Mouse (Mus musculus): ENCODE measurements at regions not wholly inside any gene's neighbourhood (a gene's known extent, or its start where the extent isn't known, plus 50 kb on each side); places are given as distances from the start of the nearest gene placed in this dataset.

- Histone ChIP-seq H3K4me3 (no peak overlapping the region), H3K27me3 (no peaks in the 10 kb centered on the region), H3K4me2 (no peak overlapping the region), H3K9ac (no peak overlapping the region), H3K4me1 (peaks cover 4% of the 10 kb centered on the region; the same call in 1 of the 2 replicates), H3K9me3 (no peaks in the 10 kb centered on the region), H3K36me3 (no peaks in the 10 kb centered on the region), H3K27ac (no peak overlapping the region)
- 72% methylated on average over 3 of the region's 3 CpGs for WGBS
- ATAC-seq (ENCODE audit: insufficient number of reproducible peaks, low FRiP score, low TSS enrichment, low read depth) = no peak
These were observed 180.7 kb upstream of the Fbxl17 start for GRCm38 (mm10) chr17:63680479-63680878.

- Histone ChIP-seq H3K9me3 (no peaks in the 10 kb centered on the region), H3K4me3 (no peak overlapping the region), H3K27ac (no peak overlapping the region), H3K4me1 (peaks cover 4% of the 10 kb centered on the region; the same call in 1 of the 2 replicates), H3K27me3 (no peaks in the 10 kb centered on the region), H3K4me2 (no peak overlapping the region), H3K9ac (no peak overlapping the region), H3K36me3 (no peaks in the 10 kb centered on the region)
- ATAC-seq (ENCODE audit: insufficient number of reproducible peaks, low FRiP score, low TSS enrichment, low read depth) = no peak
- 64% methylated on average over 9 of the region's 9 CpGs for WGBS
These were observed 179.5 kb upstream of the Fer start for GRCm38 (mm10) chr17:63683345-63683744.

- no peak overlapping the region for H3K27ac ChIP-seq
- no peaks in the 10 kb centered on the region for H3K36me3 ChIP-seq
- H3K4me2 ChIP-seq = no peak overlapping the region
- 0 out of 2 replicates have a peak, but pooled peaks cover under 1% of the 10 kb centered on the region for H3K4me1 ChIP-seq
- 76% methylated on average over 3 of the region's 3 CpGs for WGBS
- H3K4me3 ChIP-seq = no peak overlapping the region
- no peak for ATAC-seq (ENCODE audit: insufficient number of reproducible peaks, low FRiP score, low TSS enrichment, low read depth)
- no peaks in the 10 kb centered on the region for H3K27me3 ChIP-seq
- no peak overlapping the region for H3K9ac ChIP-seq
- H3K9me3 ChIP-seq = no peaks in the 10 kb centered on the region
These were observed 178.8 kb upstream of the Fer start for GRCm38 (mm10) chr17:63684026-63684425.

- Histone ChIP-seq H3K9me3 (no peaks in the 10 kb centered on the region), H3K36me3 (no peaks in the 10 kb centered on the region), H3K4me2 (no peak overlapping the region), H3K27me3 (no peaks in the 10 kb centered on the region), H3K9ac (no peak overlapping the region), H3K27ac (no peak overlapping the region), H3K4me3 (no peak overlapping the region), H3K4me1 (no peaks in the 10 kb centered on the region)
- no peak for ATAC-seq (ENCODE audit: insufficient number of reproducible peaks, low FRiP score, low TSS enrichment, low read depth)
- WGBS = 15% methylated on average over 4 of the region's 4 CpGs
These were observed 176.9 kb upstream of the Fer start for GRCm38 (mm10) chr17:63685956-63686355.

- Histone ChIP-seq H3K4me1 (no peaks in the 10 kb centered on the region), H3K4me2 (no peak overlapping the region), H3K27me3 (no peaks in the 10 kb centered on the region), H3K27ac (no peak overlapping the region), H3K4me3 (no peak overlapping the region), H3K36me3 (no peaks in the 10 kb centered on the region), H3K9ac (no peak overlapping the region), H3K9me3 (no peaks in the 10 kb centered on the region)
- WGBS = 41% methylated on average over 4 of the region's 4 CpGs
- ATAC-seq (ENCODE audit: insufficient number of reproducible peaks, low FRiP score, low TSS enrichment, low read depth) = no peak
These were observed 176.5 kb upstream of the Fer start for GRCm38 (mm10) chr17:63686361-63686760.

GRCm38 (mm10) chr17:63689291-63689690 lies 173.6 kb upstream of the Fer start:
- no peaks in the 10 kb centered on the region for H3K27me3 ChIP-seq
- H3K4me3 ChIP-seq = no peak overlapping the region
- H3K27ac ChIP-seq = no peak overlapping the region
- H3K4me2 ChIP-seq = no peak overlapping the region
- no peaks in the 10 kb centered on the region for H3K36me3 ChIP-seq
- no peak overlapping the region for H3K9ac ChIP-seq
- no peaks in the 10 kb centered on the region for H3K4me1 ChIP-seq
- 81% methylated on average over 8 of the region's 8 CpGs for WGBS
- no peaks in the 10 kb centered on the region for H3K9me3 ChIP-seq
- no peak for ATAC-seq (ENCODE audit: insufficient number of reproducible peaks, low FRiP score, low TSS enrichment, low read depth)

- ATAC-seq (ENCODE audit: insufficient number of reproducible peaks, low FRiP score, low TSS enrichment, low read depth) = no peak
- H3K4me2 ChIP-seq = no peak overlapping the region
- H3K9ac ChIP-seq = no peak overlapping the region
- no peak overlapping the region for H3K4me3 ChIP-seq
- WGBS = 74% methylated on average over 11 of the region's 11 CpGs
- no peak overlapping the region for H3K27ac ChIP-seq
- H3K27me3 ChIP-seq = no peaks in the 10 kb centered on the region
- H3K36me3 ChIP-seq = no peaks in the 10 kb centered on the region
- H3K9me3 ChIP-seq = no peaks in the 10 kb centered on the region
- no peaks in the 10 kb centered on the region for H3K4me1 ChIP-seq
These were observed 171.8 kb upstream of the Fer start for GRCm38 (mm10) chr17:63690829-63691689.

- Histone ChIP-seq H3K36me3 (no peaks in the 10 kb centered on the region), H3K4me1 (no peaks in the 10 kb centered on the region; the same call in 1 of the 2 replicates), H3K9ac (no peak overlapping the region), H3K9me3 (no peaks in the 10 kb centered on the region), H3K4me3 (no peak overlapping the region), H3K27ac (no peak overlapping the region), H3K27me3 (no peaks in the 10 kb centered on the region), H3K4me2 (no peak overlapping the region)
- no peak for ATAC-seq (ENCODE audit: insufficient number of reproducible peaks, low FRiP score, low TSS enrichment, low read depth)
- 56% methylated on average over 3 of the region's 3 CpGs for WGBS
These were observed 171.2 kb upstream of the Fer start for GRCm38 (mm10) chr17:63691690-63691968.

- Histone ChIP-seq H3K4me3 (no peak overlapping the region), H3K4me2 (no peak overlapping the region), H3K27me3 (no peaks in the 10 kb centered on the region), H3K9me3 (no peaks in the 10 kb centered on the region), H3K27ac (no peak overlapping the region), H3K36me3 (no peaks in the 10 kb centered on the region), H3K4me1 (no peaks in the 10 kb centered on the region; the same call in 1 of the 2 replicates), H3K9ac (no peak overlapping the region)
- no peak for ATAC-seq (ENCODE audit: insufficient number of reproducible peaks, low FRiP score, low TSS enrichment, low read depth)
- WGBS = 59% methylated on average over 1 of the region's 1 CpGs
These were observed 169.6 kb upstream of the Fer start for GRCm38 (mm10) chr17:63693274-63693673.

GRCm38 (mm10) chr17:63699537-63699936 lies 163.3 kb upstream of the Fer start:
- Histone ChIP-seq H3K27ac (no peak overlapping the region), H3K9ac (no peak overlapping the region), H3K36me3 (no peaks in the 10 kb centered on the region), H3K4me3 (no peak overlapping the region), H3K4me1 (no peaks in the 10 kb centered on the region; the same call in 1 of the 2 replicates), H3K27me3 (no peaks in the 10 kb centered on the region), H3K9me3 (no peaks in the 10 kb centered on the region), H3K4me2 (no peak overlapping the region)
- WGBS = 88% methylated on average over 6 of the region's 6 CpGs
- no peak for ATAC-seq (ENCODE audit: insufficient number of reproducible peaks, low FRiP score, low TSS enrichment, low read depth)

GRCm38 (mm10) chr17:63704991-63705390 lies 157.9 kb upstream of the Fer start:
- H3K4me3 ChIP-seq = no peak overlapping the region
- H3K4me1 ChIP-seq = no peaks in the 10 kb centered on the region
- no peak overlapping the region for H3K4me2 ChIP-seq
- H3K36me3 ChIP-seq = no peaks in the 10 kb centered on the region
- no peak overlapping the region for H3K27ac ChIP-seq
- 78% methylated on average over 3 of the region's 3 CpGs for WGBS
- no peak for ATAC-seq (ENCODE audit: insufficient number of reproducible peaks, low FRiP score, low TSS enrichment, low read depth)
- no peaks in the 10 kb centered on the region for H3K27me3 ChIP-seq
- H3K9me3 ChIP-seq = no peaks in the 10 kb centered on the region
- H3K9ac ChIP-seq = no peak overlapping the region

- ATAC-seq (ENCODE audit: insufficient number of reproducible peaks, low FRiP score, low TSS enrichment, low read depth) = 0 out of 2 replicates have a peak, but pooled peaks have one; percentile 35
- peaks cover 5% of the 10 kb centered on the region; the same call in 1 of the 2 replicates for H3K4me1 ChIP-seq
- no peak overlapping the region for H3K4me2 ChIP-seq
- H3K9ac ChIP-seq = no peak overlapping the region
- no peaks in the 10 kb centered on the region; the same call in 1 of the 2 replicates for H3K27me3 ChIP-seq
- no peak overlapping the region for H3K27ac ChIP-seq
- 30% methylated on average over 6 of the region's 6 CpGs for WGBS
- H3K36me3 ChIP-seq = no peaks in the 10 kb centered on the region
- no peaks in the 10 kb centered on the region for H3K9me3 ChIP-seq
- H3K4me3 ChIP-seq = no peak overlapping the region
These were observed 149.9 kb upstream of the Fer start for GRCm38 (mm10) chr17:63712937-63713336.

All from limb, embryonic 15.5 days (tissue).